ENCODE assay signal across 8 mouse cellular contexts in the genomic region with DNA sequence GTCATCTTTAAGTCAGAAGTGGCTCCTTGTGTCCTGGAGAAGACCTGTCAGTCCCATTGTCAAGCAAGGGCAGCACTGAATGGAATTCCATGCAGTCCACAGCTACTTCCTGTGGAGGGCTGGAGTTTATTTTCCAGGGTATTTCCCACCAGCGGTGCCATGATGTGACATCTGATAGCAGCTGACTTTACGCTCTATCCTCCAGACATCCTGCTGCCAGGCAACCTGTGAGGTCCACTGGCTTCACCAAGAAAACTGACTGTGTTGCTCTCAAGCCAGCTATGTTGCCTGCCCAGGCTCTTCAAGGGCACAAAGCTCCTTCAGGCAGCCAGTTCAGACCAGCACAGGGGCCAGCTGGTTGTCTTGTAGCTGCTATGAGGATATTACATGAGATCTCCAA.
DNase-seq lines count a peak whose midpoint lies in the region; ATAC-seq and TF ChIP-seq lines count a peak whose summit lies in the region.

No protein-coding gene starts in this region.

- H3K9ac ChIP-seq in heart, embryonic 12.5 days, result peak overlapping the region; percentile 53
- no peak overlapping the region for H3K9ac ChIP-seq in limb, embryonic 15.5 days
- no peak overlapping the region for H3K9ac ChIP-seq in neural tube, embryonic 15.5 days (replicated peaks)

- H3K4me2 ChIP-seq in heart, embryonic 12.5 days, result peak overlapping the region; percentile 14; the same call in 1 of the 2 replicates
- no peak overlapping the region for H3K4me2 ChIP-seq in limb, embryonic 15.5 days
- H3K4me2 ChIP-seq in neural tube, embryonic 15.5 days, result no peak overlapping the region

- ATAC-seq in heart, embryonic 12.5 days (ENCODE audit: insufficient number of reproducible peaks, low FRiP score), result no peak
- ATAC-seq in limb, embryonic 15.5 days (ENCODE audit: insufficient number of reproducible peaks, low FRiP score, low TSS enrichment, low read depth), result no peak
- no peak for ATAC-seq in neural tube, embryonic 15.5 days (ENCODE audit: low FRiP score)

- WGBS in heart, embryonic 12.5 days, result 12% methylated on average over 2 of the region's 2 CpGs
- WGBS in limb, embryonic 15.5 days, result 55% methylated on average over 2 of the region's 2 CpGs
- 68% methylated on average over 2 of the region's 2 CpGs for WGBS in neural tube, embryonic 15.5 days

- H3K79me3 ChIP-seq in C2C12 (ENCODE audit: low read depth), result no peaks in the 10 kb centered on the region

- no peaks in the 10 kb centered on the region for H3K9me3 ChIP-seq in heart, embryonic 12.5 days (replicated peaks)
- H3K9me3 ChIP-seq in limb, embryonic 15.5 days, result no peaks in the 10 kb centered on the region
- H3K9me3 ChIP-seq in neural tube, embryonic 15.5 days (replicated peaks), result no peaks in the 10 kb centered on the region

- peak; percentile 31 for DNase-seq in gastrocnemius, adult 18-20 months (ENCODE audit: low spot score)
- DNase-seq in gastrocnemius, postnatal 25 days, result no peak
- DNase-seq in left cerebral cortex, adult 18-20 months (ENCODE audit: low spot score in 2 of 2), result no peak
- no peak for DNase-seq in cerebellum, postnatal 4 days (ENCODE audit: low spot score in 2 of 2)

- peaks cover 79% of the 10 kb centered on the region for H3K4me1 ChIP-seq in heart, embryonic 12.5 days (replicated peaks)
- H3K4me1 ChIP-seq in limb, embryonic 15.5 days, result peaks cover 35% of the 10 kb centered on the region
- H3K4me1 ChIP-seq in neural tube, embryonic 15.5 days, result peaks cover 22% of the 10 kb centered on the region

- no peaks in the 10 kb centered on the region for H3K27me3 ChIP-seq in C2C12 (ENCODE audit: control insufficient read depth, insufficient read depth, insufficient read length)
- H3K27me3 ChIP-seq in heart, embryonic 12.5 days (replicated peaks), result no peaks in the 10 kb centered on the region
- H3K27me3 ChIP-seq in limb, embryonic 15.5 days, result no peaks in the 10 kb centered on the region
- no peaks in the 10 kb centered on the region for H3K27me3 ChIP-seq in neural tube, embryonic 15.5 days (replicated peaks)

- H3ac ChIP-seq in C2C12 (ENCODE audit: control insufficient read depth, insufficient read length, low read depth), result no peak overlapping the region

- H3K27ac ChIP-seq in heart, embryonic 12.5 days (ENCODE audit: poor library complexity, severe bottlenecking), result peak overlapping the region; percentile 100
- peak overlapping the region; percentile 65 for H3K27ac ChIP-seq in limb, embryonic 15.5 days
- H3K27ac ChIP-seq in neural tube, embryonic 15.5 days (replicated peaks), result no peak overlapping the region

- no peaks in the 10 kb centered on the region for H3K36me3 ChIP-seq in C2C12 (ENCODE audit: control insufficient read depth, insufficient read depth)
- H3K36me3 ChIP-seq in heart, embryonic 12.5 days, result no peaks in the 10 kb centered on the region
- H3K36me3 ChIP-seq in limb, embryonic 15.5 days, result no peaks in the 10 kb centered on the region
- H3K36me3 ChIP-seq in neural tube, embryonic 15.5 days, result no peaks in the 10 kb centered on the region

- no peak overlapping the region for H3K4me3 ChIP-seq in C2C12 (ENCODE audit: insufficient read depth, poor library complexity, severe bottlenecking)
- no peak overlapping the region for H3K4me3 ChIP-seq in heart, embryonic 12.5 days
- H3K4me3 ChIP-seq in limb, embryonic 15.5 days, result no peak overlapping the region
- H3K4me3 ChIP-seq in neural tube, embryonic 15.5 days (replicated peaks), result no peak overlapping the region

- TF ChIP-seq CTCF in C2C12 (IDR thresholded peaks at IDR 0.05; ENCODE audit: control insufficient read depth, insufficient read depth, insufficient read length), result no peak

- no peaks in the 10 kb centered on the region for H3K79me2 ChIP-seq in C2C12 (ENCODE audit: control insufficient read depth, insufficient read depth)

TF ChIP-seq in C2C12, 6 proteins besides CTCF, POLR2A, EP300 and RAD21:
- TF ChIP-seq MYOD1 (IDR thresholded peaks at IDR 0.05; ENCODE audit: control insufficient read depth, insufficient read length, low read depth) (peak; percentile 23), USF1 (IDR thresholded peaks at IDR 0.05; ENCODE audit: low read depth) (no peak)
